Mouse (Mus musculus) ES-E14 (cell line): ENCODE results near the gene Fbxw8.

Source experiments
- CHD2 ChIP-seq: IDR thresholded peaks from 2 replicates; pipeline ENCODE4 v1.6.1; 2014; ENCODE audit warnings: mild to moderate bottlenecking, low read depth, low read length, inconsistent platforms
- HCFC1 ChIP-seq: IDR thresholded peaks from 2 replicates; pipeline ENCODE4 v1.6.1; 2012; ENCODE audit warnings: low read length, inconsistent platforms, borderline replicate concordance; ENCODE audit not compliant: insufficient read depth
- ZC3H11A ChIP-seq: IDR thresholded peaks from 2 replicates; pipeline ENCODE4 v1.6.1; 2012; ENCODE audit warnings: low read depth, mild to moderate bottlenecking, inconsistent platforms, low read length, borderline replicate concordance
- ZNF384 ChIP-seq: IDR thresholded peaks from 2 replicates; pipeline ENCODE4 v1.6.1; 2012; ENCODE audit warnings: low read depth, low read length, inconsistent platforms

- TF ChIP-seq ZNF384 (no peak), ZC3H11A (no peak), HCFC1 (no peak), CHD2 (no peak)
Measured at GRCm38 (mm10) chr5:118099069-118099869, 56.0 kb downstream of the Fbxw8 start.
